Mouse (Mus musculus): Measurements from ENCODE around the gene Klrc2.
"Not testable (repeated sequence)": the region's sequence is repeated elsewhere in the genome, so short reads cannot be mapped to it uniquely, and the experiment has no call there.

Gene Klrc2

GRCm38 (mm10) chr6:129660589-129660988 lies at the start of gene Klrc2:
Klrc2 (minus strand) TSS chr6:129660689.
- not testable (repeated sequence) for DNase-seq (ENCODE audit: low read depth, low spot score)

- DNase-seq (ENCODE audit: low read depth, low spot score): not testable (repeated sequence)
Observed at GRCm38 (mm10) chr6:129691436-129691835, 30.9 kb upstream of the Klrc2 start.

DNA sequence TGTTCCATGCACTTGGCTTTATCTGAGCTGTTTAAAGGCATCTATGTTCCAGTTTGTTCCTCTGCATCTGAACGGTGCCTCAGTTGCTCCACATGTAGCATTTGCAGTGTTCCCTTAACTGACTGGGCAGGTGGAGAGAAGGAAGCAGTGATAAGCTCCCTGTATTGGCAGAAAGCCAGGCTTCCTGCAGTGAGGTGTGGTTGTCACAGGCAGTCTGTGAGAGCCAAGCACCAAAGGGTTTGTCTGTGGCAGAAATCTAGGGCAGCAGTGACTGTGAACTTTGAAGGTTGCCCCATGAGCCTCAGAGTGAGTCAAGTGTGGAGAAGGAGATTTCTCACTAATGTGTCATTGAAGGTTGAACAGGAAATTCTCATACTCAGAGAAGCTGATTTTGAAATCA lies 19.9 kb upstream of the Klrc2 start:
- DNase-seq (ENCODE audit: low read depth, low spot score): no peak

DNA sequence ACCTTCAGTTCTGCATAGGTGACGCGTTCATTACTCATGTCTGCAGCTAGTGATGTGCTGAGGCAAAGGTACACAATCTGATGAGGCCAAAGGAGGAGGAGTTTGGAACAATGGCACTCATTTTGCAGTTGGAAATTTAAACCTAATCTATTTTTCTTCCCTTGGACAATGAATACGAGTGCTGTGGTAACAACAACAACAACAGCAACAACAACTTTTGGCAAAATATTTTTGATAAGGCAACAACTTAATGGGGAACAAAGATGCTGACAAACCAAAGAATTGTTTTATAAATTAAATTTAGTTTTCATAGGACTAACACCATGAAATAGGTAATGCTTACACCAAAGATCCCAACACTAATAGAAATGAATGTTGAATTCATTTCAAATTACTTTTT lies 18.4 kb upstream of the Klrc2 start, which contains the start of gene Klrc1:
TSS of gene Klrc1 (minus strand) at position 101 of the 400 bp plus-strand sequence.
- DNase-seq (ENCODE audit: low read depth, low spot score): no peak

DNA sequence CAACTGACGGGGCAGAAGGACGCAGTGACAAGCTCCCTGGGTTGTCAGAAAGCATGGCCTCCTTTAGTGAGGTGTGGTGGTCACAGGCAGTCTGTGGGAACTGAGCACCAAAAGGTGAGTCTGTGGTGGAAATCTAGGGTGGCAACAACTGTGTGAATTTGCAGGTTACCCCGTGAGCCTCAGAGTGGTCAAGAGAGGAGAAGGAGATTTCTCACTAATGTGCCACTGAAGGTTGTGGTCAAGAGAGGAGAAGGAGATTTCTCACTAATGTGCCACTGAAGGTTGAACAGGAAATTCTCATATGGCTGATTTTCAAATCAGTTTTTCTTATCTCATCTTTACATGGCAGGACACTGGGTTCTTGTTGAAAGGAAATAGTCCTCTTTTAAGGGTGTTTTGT lies 812 bp upstream of the Klrc2 start:
- not testable (repeated sequence) for DNase-seq (ENCODE audit: low read depth, low spot score)

- not testable (repeated sequence) for DNase-seq (ENCODE audit: low read depth, low spot score)
Observed at GRCm38 (mm10) chr6:129644054-129644453, 16.4 kb downstream of the Klrc2 start.

DNA sequence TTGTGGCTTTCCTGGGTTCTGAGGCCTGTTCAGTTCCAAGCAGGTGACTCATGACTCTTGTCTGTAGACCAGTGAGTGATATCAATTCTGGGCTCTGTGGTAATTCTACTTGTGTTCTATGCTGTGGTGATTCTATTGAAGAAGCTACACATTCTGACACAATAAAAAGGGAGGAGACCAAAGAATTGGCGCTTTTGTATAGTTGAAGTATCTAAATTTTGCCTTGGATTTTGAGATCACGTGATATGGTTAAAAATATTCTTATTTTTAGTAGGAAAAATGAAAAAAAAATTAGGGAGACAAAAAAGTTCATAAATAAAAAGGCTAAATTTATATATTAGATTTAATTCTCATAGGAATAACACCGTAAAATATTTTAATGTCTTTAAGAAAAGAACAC lies 17.3 kb downstream of the Klrc2 start, which contains the start of gene Klrc3:
TSS of gene Klrc3 (minus strand) at position 101 of the 400 bp plus-strand sequence.
- not testable (repeated sequence) for DNase-seq (ENCODE audit: low read depth, low spot score)

GRCm38 (mm10) chr6:129631046-129631445 lies 29.4 kb downstream of the Klrc2 start:
- not testable (repeated sequence) for DNase-seq (ENCODE audit: low read depth, low spot score)

- no peak for DNase-seq (ENCODE audit: low read depth, low spot score)
Observed at GRCm38 (mm10) chr6:129623735-129624134, 36.8 kb downstream of the Klrc2 start, which contains the start of gene Klrk1. Klrk1 (minus strand) TSS chr6:129623864.

DNA sequence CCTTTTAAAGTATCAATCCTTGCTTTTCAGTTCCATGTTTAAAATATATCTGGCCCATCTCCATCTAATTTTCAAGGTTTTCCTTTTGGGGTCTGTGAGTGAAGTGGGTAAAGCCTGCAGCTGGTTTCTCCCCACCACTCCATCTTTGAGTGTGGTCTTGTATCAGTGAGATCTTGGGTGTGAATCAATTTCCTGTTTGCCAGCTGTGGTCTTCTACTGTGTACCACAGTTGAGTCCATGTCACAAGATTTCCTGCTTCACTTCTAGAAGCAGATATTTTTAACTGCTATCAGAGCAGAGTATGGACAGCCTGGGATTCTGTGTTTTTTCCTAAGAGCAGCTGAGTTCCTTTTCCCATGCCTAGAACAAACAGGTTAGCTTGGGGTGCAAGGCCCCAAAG lies 52.1 kb downstream of the Klrc2 start:
- no peak for DNase-seq (ENCODE audit: low read depth, low spot score)
